Mouse (Mus musculus) kidney, postnatal 36 days (tissue): ENCODE measurements around the gene Fbp1.
"Not testable (repeated sequence)": the region's sequence is repeated elsewhere in the genome, so short reads cannot be mapped to it uniquely, and the experiment has no call there.

Experiments used
- DNase-seq, 2 experiments: peaks; one replicate each; pipeline ENCODE4 v3.0.0; 2021 to 2022; ENCODE audit warnings: mixed read lengths in 2 of 2

Fbp1 gene

DNA sequence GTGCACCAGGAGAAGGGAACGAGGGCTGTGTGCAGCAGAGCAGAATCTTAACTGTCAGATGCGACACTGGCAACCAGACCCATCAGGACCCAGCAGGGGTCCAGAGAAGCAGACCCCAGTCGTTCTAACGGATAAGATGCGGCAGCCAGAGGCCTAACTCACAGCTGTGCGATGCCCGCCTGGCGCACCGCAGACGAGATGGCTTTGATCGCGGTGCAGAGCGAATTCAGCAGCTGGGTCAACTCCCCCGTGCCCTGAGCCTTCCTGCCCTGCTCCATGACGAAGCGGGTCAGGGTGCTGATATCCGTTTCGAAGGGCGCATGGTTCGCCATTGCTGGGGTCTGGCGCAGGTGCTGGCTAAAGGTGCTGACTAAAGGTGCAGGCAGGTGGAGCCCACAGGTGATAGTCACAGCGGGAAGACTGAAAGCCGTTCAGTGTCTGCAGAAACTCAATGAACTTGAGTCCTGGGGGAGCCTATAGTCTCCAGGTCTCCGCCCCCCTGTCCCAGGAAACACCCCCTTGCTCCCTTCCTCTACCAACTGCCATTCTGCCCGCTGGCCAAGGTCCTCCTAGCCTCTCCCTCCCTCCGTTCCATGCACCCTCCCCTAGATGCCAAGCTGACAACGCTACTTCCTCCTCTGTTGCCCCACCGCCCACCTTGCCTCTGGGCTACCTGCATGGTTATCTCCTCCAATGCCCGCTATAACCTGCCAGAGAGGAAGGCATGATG is at the start of gene Fbp1:
Gene Fbp1, minus strand, starts transcription at position 571 of the 730 bp plus-strand sequence.
- DNase-seq, result peak; percentile 84 to 89

DNA sequence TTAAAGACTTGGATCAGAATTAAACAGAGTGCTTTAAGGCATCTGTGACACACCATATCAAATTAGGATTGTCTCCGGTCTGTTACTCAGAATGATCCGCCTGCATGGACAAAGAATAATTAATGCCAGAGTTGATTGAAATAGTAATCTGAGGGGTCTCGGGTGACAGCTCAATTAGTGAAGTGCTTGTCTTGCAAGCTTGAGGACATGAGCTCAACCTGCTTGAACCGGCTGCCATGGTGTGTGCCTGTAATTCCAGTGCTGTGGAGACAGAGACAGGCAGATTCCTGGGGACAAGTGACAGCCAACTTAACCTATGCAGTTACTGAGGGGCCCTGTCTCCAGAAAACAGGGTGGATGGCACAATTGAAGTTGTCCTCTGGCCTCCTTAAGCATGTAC is 44.4 kb upstream of the Fbp1 start:
- no peak for DNase-seq

DNA sequence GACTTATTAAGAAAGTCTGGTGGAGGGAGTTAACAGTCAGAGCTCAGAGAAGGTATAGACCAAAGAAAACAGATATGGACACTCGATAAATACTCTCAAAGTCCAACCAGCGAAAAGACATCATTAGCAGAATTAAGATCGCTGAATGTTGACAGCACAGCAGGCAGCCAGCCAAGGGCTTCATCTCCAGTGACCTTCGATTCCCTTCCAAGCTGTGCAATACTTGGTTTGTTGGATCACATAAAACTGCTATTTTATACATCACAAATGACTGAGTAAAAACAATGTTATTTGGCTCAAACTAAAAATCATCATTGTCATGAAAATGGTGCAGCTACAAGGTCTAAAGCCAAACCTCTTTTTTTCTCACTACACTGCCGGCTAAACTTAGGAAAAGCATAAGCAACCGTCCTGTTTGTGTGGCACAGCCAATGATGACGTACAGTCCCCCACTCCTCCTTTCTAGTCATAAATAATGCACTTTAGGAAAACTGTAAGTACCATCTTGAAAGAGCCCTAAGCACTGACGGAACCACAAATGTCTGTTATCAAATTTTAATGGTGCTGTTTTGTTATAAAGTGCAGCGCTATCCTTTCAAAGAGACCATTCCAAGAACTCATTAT is 41.8 kb upstream of the Fbp1 start:
- peak; percentile 65 to 77 for DNase-seq

DNA sequence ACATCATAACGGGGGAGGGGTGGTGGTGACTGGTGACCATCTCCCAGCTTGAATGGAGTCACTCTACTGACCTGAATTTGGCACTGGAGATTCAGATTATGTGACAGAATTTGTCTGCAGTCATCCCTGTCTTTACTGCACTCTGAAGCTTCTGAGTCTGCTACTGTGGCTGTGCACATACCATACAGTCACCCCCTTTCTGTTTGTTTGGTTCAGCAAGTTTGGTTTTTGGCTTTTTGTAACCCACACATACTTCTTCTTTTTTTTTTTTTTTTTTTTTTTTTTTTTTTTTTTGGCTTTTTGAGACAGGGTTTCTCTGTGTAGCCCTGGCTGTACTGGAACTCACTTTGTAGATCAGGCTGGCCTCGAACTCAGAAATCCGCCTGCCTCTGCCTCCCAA is 41.1 kb upstream of the Fbp1 start:
- DNase-seq, result not testable (repeated sequence)

DNA sequence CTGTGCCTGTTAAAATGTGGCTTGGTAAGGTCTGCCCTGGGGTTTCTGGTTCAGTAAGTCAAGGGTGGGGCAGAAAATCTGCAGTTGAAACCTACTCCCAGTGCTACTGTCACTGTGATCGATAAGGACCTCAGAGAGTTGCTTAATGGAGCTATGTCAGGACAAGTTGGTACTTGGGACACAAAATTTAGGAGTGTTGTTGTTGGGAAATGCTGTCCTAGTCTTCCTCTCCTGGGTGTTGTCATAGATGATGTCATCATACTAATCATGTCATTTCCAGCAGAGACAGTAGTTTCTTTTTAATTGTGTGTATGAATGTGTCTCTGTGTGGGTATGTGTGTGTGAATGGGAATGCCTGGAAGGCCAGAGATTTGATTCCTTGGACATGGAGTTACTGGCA is 39.4 kb upstream of the Fbp1 start:
- DNase-seq, result no peak

DNA sequence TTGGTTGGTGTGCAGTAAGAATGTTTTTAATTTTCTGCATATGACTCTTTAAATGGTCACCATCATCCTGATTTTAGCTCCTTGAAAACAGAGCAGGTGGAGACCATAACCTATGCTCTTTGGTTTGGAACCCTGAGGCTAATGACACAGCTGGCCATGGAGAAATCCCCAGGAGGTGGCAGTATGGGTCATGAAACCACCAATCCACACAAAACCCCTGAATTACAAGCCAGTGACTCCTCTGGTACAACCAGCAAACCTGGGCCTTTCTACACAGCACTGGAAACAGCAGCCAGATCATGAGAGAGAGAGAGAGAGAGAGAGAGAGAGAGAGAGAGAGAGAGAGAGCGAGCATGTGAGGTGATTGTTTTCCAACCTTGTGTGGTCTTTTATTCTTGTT is 38.4 kb upstream of the Fbp1 start:
- peak; percentile 74 to 83 for DNase-seq

DNA sequence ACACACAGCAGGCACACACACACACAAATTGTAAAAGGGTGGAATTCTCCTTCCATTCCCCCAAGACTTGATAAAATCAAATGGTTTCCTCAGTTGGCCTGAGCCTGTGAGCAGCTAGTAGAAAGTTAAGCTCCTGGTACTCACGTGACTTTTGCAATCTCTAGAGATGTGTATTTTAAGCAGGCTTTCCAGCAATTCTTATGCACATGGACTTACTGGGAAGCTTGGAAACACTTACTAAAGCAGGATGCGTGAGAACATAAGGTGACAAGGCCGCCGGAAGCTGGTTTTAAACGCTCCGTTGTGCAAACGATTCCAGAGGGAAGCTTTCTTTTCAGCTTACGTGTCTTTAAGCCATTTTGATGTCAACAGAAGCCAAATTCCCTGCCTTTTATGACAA is 35.1 kb upstream of the Fbp1 start:
- DNase-seq, result peak in 1 of 2 experiments; percentile 14

DNA sequence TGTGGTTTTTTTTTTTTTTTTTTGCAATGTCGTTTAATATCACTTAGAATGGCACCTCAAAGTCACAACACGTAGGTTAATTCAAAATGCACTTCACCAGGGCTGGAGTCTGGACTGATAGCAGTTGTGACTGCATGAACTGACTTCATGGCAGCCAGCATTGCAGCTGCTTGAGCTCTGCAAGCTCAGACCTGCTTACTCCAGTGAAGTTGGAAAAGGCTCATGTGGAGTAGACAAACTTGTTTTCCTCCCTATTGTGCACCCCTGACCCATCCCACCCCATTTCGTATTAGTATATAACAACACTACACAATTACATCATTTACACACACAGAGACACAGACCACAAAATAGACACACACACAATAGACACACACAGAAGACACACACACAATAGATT is 34.6 kb upstream of the Fbp1 start:
- no peak for DNase-seq

DNA sequence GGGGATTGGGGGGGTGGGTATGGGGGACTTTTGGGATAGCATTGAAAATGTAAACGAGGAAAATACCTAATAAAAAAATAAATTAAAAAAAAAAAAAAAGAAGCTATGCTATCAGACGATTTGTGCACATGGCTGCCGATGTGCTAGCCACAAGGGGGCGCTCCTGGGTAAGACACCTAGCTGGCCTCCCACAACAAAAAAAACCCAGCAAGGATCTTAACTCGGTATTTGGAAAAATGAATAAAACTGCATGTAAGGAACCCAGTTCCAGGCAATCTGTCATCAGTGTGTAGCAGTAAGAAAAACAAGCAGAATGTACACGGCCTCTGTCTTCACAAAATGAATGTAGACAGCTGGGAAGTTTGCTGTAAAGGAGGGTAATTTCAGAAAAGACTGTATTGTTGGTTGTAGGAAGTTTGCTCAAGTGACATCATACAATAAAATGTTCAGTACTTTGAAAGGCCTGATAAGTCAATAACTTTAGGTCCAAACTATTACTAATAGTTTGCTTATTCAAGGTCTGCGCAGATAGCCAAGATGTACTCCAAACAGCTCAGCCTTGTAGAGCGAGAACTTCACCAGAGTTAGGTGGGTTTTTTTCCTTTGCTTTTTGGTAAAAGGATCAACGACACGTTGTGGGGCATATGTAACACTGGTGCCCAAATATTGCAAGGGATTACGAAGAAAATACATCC is 31.7 kb upstream of the Fbp1 start:
- peak; percentile 81 to 95 for DNase-seq

DNA sequence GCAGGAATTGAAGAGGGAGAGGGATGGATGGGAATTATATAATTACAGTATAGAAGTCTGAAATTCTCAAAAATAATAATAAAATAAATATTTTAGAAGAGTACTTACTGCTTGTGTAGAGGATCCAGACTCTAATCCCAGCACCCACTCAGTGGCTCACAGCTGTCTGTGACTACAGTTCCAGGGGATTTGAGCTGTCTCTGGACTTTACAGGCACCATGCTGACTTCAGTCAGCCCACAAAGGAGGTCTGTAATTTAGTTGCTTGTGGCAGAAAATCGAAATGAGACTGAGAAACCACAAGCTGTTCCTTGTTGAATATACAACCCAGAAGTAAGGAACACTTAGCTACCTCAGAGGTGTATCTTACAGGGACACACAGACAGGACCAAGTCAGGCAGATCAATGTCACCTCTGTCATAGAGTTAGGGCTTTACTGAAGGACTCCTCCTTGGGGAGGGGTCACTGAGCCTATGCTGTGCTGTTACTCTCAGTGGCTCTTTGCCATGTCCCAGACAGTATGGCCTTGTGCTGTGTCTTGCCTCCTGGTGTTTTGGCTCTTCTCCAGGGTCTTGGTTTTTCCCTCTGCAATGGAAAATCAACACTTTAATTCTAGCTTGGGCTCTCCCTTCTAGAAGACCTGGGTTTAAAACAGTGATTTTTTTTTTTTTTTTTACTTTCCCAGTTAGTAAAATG is 29.5 kb upstream of the Fbp1 start:
- DNase-seq, result peak in 1 of 2 experiments; percentile 10

DNA sequence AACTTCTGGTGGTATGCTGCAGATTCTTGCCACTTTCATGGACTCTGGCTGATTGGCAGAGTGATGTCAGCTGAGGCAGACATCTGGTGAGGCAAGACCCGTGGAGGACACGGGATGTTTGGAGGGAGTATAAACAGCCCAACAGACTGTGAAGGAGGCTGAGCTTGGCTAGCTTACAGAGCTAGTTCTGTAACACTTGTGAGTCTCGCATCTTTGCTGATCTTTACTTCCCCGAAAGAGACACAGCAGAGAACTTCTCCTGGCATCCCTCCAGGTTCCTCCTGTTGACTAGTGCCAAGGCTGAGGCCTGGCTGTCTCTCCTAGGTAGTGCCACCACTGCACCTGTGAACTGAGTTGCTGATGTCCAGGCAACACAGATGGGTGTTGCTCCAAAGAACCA is 28.6 kb upstream of the Fbp1 start:
- DNase-seq, result peak; percentile 83 to 88

DNA sequence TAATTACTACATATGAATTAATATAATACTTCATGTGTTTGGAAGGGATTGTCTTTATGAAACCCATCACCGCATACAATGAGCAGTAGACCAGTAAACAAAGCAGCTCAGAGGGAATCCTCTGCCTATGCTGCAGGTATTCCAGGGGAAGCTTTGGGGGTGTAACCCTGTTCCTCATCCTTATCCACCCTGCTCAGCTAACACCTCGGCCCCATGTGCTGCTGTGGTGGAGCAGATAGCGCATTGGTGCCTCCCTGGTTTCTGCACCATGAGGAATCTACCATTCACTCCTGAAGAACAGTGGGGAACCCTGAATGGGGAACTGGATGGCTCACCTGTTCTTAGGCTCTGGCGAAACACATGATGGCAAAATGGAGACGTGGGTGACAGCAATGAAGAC is 23.5 kb upstream of the Fbp1 start:
- DNase-seq, result no peak

DNA sequence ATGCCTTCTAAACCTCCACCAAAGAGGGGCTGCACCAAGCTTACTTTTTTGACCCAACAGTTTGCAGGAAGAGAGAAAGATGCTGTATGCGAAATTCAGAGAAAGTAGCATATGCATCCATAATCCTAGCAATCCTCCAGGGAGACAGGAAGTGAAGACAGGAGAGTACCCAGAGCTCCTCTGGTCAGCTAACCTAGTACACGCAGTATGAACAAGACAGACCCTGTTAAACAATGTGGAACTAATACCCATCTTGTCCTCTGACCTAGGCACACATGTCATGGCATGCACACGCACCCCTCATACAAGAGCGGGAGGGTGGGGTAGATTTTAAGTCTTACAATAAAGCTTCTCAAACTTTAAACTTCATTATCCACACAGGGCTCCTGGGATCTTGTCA is 22.1 kb upstream of the Fbp1 start:
- DNase-seq, result no peak

DNA sequence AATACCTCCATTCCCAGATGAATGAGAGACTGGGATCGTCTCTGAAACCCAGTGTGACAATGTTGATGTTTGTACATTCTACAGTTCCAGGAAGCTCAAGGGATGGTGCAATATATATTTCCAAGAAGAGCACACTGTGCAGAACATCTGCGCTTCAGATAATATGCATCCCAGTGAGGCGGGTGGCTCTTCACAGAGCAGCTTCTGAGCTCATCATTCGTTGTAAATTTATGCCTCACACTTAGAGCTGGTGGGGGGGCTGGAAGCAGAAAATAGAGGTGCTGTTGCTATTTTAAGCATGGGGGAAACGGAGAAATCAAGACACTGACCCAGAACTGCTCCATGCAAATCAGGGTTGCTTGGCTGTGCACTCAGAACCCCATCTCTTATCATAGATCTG is 21.7 kb upstream of the Fbp1 start:
- DNase-seq, result no peak

DNA sequence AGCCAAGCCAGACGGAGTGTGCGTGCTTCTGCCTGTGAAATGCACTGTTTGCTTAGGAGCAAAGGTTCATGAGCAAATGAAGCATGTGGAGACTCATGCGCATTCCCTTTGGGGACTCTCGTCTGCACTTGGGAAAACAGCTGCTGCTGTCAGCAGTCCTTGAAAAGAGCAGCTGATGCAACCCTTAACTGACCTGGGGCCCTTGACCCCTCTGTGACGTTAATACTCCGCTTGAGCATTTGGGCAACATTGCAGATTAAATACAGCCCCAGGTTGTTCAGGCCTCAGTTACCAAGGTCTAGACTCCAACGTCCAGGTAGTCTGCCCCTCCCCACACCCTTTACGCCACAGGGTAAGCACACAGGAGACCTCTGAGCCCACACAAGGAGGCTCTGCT is 20.1 kb upstream of the Fbp1 start:
- DNase-seq, result peak; percentile 84 to 94

DNA sequence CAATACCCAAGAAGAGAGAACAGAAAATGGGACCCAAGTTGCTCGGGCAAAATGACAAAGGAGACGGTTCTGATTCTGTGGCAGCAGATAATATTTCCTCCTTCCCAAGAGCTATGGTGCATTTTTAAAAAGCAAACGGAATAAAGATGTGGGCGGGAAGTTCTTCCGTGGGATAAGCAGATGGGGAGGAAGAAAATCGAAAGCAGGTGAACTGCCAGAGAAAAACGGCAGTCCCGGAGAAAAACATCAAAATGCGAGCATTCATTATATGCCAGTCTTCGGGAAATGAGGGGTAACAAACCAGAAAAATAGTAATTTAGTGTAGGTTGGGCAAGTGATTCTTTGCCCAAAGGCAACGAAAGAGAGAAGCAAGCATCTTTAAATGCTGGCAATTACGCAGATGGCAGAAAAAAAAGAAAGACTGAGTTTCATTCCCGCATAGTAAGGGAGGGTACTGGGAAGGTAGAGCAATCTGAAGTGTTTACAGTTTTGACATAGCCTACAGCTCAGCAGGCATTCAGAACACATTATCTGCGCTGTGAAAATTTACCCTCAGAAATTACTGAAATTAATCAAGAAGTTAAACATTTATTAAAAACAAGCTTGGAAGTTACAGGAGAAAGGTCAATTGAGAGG is 19.6 kb upstream of the Fbp1 start:
- DNase-seq, result no peak

DNA sequence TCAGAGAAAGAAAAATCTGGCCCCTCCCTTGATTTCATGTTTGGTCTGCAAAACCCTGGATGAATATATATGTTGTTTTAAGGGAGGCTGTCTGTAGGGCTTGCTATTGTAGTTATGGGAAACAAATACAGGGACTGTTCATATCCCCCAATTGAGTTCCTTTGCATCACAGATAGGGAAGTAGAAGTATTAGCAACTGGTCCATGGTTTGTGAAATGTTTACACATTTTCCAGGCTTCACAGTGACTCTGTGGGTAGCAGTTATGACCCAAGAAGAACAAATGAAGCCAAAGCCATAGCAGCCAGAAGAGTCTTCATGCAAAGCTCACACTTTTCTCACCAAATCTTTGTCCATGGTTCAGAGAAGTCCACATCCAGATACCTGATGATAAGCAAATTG is 13.1 kb upstream of the Fbp1 start:
- DNase-seq, result no peak

DNA sequence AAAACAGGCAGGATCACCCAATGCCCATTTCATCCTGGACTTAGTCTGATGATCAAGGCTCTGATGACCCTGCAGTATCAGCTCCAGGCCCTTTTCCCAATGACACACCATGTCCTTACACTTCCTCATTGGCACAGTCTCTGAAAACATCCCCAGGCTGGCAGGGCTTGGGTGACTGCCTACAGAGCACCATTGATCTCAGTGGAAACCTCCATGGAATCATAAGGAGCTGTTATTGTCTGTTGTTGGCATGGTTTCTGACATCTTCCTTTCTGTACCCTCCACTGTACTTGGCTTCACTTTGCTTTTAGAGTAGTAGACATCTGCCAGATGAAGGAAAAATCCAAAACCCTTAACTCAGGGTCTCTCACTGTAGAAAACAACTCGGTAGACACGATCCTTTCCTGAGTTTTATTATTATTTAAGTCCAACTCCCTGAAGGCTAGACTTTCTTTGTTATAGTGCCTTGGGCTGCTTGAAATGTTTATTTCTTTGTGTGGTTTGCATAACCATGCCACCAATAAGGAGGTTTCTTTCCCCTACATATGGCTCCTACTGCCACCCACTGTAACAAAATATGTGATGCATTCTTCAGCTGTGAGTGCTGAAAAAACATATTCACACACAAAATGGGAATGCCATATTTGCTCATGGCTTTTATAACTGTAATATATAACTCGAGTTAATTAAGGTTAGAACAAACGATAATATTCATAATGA is 10.0 kb upstream of the Fbp1 start:
- no peak for DNase-seq

DNA sequence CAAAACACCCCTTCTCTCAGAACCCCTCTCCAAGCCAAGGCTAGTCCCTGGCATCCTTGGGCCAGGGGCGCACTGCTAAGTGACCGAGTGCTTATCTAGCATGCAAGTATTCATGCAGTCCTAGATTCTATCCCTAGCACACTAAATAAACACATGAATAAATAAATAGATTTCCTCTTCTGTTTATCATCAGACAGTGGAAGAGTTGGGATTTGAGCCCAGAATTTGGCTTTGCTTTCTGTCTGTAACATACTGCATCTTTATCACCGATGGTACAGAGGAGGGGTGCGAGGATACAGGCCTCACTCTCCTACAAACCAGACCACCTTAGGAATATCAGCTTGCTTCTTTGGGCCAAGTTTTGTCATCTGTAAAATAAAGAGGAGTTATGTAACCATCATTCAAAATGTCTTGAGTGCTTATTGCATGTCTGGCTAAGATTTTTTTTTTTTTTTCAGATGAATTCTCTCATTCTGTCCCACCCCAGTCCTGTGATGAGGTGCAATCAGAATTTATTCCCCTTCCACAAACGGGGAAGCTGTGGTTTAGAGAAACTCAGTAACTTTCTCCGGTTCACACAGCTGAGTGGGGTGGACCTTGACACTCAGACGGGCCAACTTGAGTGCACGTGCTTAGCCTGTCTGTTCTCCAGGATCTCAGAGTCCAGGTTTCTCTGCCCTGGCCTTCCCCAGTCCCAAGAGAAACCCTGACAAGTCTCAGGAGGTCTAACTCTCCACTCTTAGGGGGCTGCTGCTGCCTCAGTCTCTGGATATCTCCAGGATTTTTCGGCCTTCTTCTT is 5.2 kb upstream of the Fbp1 start:
- DNase-seq, result peak; percentile 79 to 86

DNA sequence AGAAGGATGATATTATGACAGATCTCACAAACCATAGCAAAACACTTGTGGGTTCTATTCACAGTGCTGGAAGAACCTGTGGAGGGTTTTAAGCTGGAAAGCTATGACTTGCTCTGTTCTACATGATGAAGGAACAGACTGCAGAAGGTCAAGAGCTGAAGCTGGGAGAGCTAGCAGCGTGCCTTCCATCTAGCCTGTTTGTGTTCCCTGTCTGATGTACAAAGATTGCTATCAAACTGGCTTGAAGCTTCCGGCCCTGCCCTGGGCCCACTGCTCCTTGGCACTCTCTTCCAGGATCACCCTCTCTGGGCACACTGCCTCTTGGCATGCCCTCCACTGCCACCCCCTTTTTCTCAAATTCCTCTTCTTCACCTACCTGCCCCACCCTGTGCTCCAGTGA is 1.2 kb upstream of the Fbp1 start:
- DNase-seq, result no peak

DNA sequence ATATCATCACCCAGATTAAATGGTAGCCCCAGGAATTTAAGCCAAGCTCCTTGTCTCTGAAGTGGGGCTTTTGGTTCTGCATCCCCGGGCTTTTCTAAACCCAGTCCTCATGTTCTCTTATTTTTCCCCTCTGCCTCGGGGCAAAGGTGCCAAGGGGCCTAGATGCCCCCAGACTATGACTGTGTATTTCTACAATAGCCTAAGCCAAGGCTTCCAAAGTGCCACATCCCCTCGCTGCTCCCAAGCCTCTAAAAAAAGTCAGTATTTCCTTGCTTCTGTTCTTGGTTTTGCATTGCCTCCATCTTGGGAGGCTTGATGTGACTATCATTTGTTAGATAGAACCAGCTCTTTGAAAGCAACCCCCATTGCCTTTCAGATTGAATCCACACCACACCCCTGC is 3.5 kb downstream of the Fbp1 start:
- DNase-seq, result no peak

DNA sequence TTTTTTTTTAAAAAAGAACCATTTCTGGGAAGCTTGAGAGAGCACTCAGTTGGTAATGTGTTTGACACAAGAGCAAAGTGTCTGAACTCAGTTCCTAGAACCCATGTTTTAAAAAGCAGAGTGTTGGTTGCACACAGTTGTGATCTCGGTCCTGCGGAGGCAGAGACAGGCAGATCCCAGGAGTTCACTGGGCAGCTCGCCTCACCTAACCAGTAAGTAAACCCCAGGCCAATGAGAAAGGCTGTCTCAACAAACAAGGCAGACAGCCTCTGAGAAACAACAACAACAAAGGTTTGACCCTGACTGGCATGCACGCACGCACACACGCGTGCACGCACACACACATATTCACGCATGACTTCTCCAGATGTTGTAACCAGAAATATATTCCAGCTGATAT is 4.2 kb downstream of the Fbp1 start:
- no peak for DNase-seq
